Mouse (Mus musculus) v-Abl transformed pro-B cells (cell line): ENCODE data around the gene Adam19.

Experiments used
- in situ Hi-C, 2 experiments: fragments of 400-800 bp; cut with MboI; formaldehyde crosslinking; loops; one replicate each; pipeline ENCODE4 v1.15.1; 2025; ENCODE audit not compliant: unreplicated experiment in 2 of 2

Adam19 gene

GRCm38 (mm10) chr11:46053457-46053856, 2.3 kb upstream of the Adam19 start:
- in situ Hi-C loops = loop anchor here in 1 of 2 experiments (5.0 kb wide), 1 partner anchor 74 kb away; no protein-coding TSS in a partner anchor

- in situ Hi-C loops = loop anchor here in 1 of 2 experiments (5.0 kb wide), 1 partner anchor 73 kb away; no protein-coding TSS in a partner anchor
These were observed 1.5 kb upstream of the Adam19 start for GRCm38 (mm10) chr11:46054311-46054710.

GRCm38 (mm10) chr11:46054911-46055895, 589 bp upstream of the Adam19 start:
- in situ Hi-C loops = loop anchor here (5.0 kb wide), 1 partner anchor 72 kb away; no protein-coding TSS in a partner anchor

GRCm38 (mm10) chr11:46056770-46057411, 1.1 kb downstream of the Adam19 start:
- in situ Hi-C loops = loop anchor here in 1 of 2 experiments (5.0 kb wide), 1 partner anchor 70 kb away; no protein-coding TSS in a partner anchor

- in situ Hi-C loops = loop anchor here in 1 of 2 experiments (5.0 kb wide), 1 partner anchor 69 kb away; no protein-coding TSS in a partner anchor
These were observed 2.2 kb downstream of the Adam19 start for GRCm38 (mm10) chr11:46058011-46058410.

GRCm38 (mm10) chr11:46058916-46059315, 3.1 kb downstream of the Adam19 start:
- in situ Hi-C loops = loop anchor here in 1 of 2 experiments (5.0 kb wide), 1 partner anchor 68 kb away; no protein-coding TSS in a partner anchor

GRCm38 (mm10) chr11:46059887-46060650, 4.3 kb downstream of the Adam19 start:
- in situ Hi-C loops = loop anchor here in 1 of 2 experiments (5.0 kb wide), 1 partner anchor 67 kb away; no protein-coding TSS in a partner anchor

GRCm38 (mm10) chr11:46060651-46061020, 4.8 kb downstream of the Adam19 start:
- in situ Hi-C loops = no loop called here

- in situ Hi-C loops = no loop called here
These were observed 6.1 kb downstream of the Adam19 start for GRCm38 (mm10) chr11:46061776-46062445.

GRCm38 (mm10) chr11:46062569-46062968, 6.8 kb downstream of the Adam19 start:
- in situ Hi-C loops = no loop called here

- in situ Hi-C loops = no loop called here
These were observed 7.4 kb downstream of the Adam19 start for GRCm38 (mm10) chr11:46062993-46063731.

GRCm38 (mm10) chr11:46064767-46065166, 9.0 kb downstream of the Adam19 start:
- in situ Hi-C loops = no loop called here

GRCm38 (mm10) chr11:46065201-46066011, 9.6 kb downstream of the Adam19 start:
- in situ Hi-C loops = no loop called here

GRCm38 (mm10) chr11:46067371-46068060, 11.7 kb downstream of the Adam19 start:
- in situ Hi-C loops = no loop called here

- in situ Hi-C loops = no loop called here
These were observed 13.1 kb downstream of the Adam19 start for GRCm38 (mm10) chr11:46068756-46069407.

GRCm38 (mm10) chr11:46069408-46070003, 13.7 kb downstream of the Adam19 start:
- in situ Hi-C loops = no loop called here

GRCm38 (mm10) chr11:46070161-46070560, 14.4 kb downstream of the Adam19 start:
- in situ Hi-C loops = no loop called here
